In the genomic region with DNA sequence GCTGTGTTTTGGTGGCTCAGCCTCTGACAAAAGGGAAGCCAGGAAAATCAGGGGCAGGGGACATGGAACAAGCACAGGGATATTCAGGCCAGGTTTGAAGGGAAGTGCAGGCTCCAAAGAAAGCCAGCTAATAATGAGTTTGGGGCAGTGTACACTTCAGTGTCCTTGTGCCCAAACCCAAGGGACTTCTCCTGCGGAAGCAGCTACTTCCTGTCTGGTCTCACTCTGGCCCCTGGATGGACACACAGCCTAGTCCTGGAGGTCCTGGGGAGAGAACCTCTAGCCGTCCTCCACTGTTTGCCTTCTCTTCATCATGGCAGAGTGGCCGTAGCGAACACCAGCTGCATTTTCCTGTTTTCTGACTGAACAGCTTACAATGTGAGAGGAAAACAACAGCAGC, we compare ENCODE assay signal across 12 mouse cellular contexts.
DNase-seq lines count a peak whose midpoint lies in the region; ATAC-seq and TF ChIP-seq lines count a peak whose summit lies in the region.
"Had no signal": no experiment of that assay in that cellular context is flagged by ENCODE, and none has a peak within 500 bp of the region (broad histone marks: within the 10 kb centered on the region; RNA-seq: fewer than 3 reads in every experiment).

No protein-coding gene starts in this region.

- no peaks in the 10 kb centered on the region for H3K27me3 ChIP-seq in heart, embryonic 10.5 days (ENCODE audit: insufficient read depth, poor library complexity, severe bottlenecking)
- H3K27me3 ChIP-seq in neural tube, embryonic 15.5 days (replicated peaks) = no peaks in the 10 kb centered on the region
- H3K27me3 ChIP-seq in forebrain, embryonic 12.5 days = no peaks in the 10 kb centered on the region
- H3K27me3 ChIP-seq: forebrain, embryonic 13.5 days; midbrain, embryonic 13.5 days had no signal

- intact Hi-C loops in heart, postnatal 25 days (cut with DNase I) = no loop called here

- H3K4me2 ChIP-seq in neural tube, embryonic 15.5 days = no peak overlapping the region
- no peak overlapping the region for H3K4me2 ChIP-seq in forebrain, embryonic 12.5 days
- H3K4me2 ChIP-seq: forebrain, embryonic 13.5 days; midbrain, embryonic 13.5 days had no signal

- H3K9ac ChIP-seq in neural tube, embryonic 15.5 days (replicated peaks) = no peak overlapping the region
- H3K9ac ChIP-seq in forebrain, embryonic 12.5 days = no peak overlapping the region
- H3K9ac ChIP-seq: forebrain, embryonic 13.5 days; midbrain, embryonic 13.5 days had no signal

- H3K9me3 ChIP-seq in heart, embryonic 10.5 days = no peaks in the 10 kb centered on the region
- H3K9me3 ChIP-seq in neural tube, embryonic 15.5 days (replicated peaks) = no peaks in the 10 kb centered on the region
- H3K9me3 ChIP-seq in forebrain, embryonic 12.5 days = no peaks in the 10 kb centered on the region
- H3K9me3 ChIP-seq: forebrain, embryonic 13.5 days; midbrain, embryonic 13.5 days had no signal

- peak overlapping the region; percentile 69; the same call in 1 of the 2 replicates for H3K27ac ChIP-seq in heart, embryonic 10.5 days
- peak overlapping the region; percentile 46; the same call in 1 of the 2 replicates for H3K27ac ChIP-seq in layer of hippocampus, adult 2 months
- peak overlapping the region; percentile 61; the same call in 1 of the 2 replicates for H3K27ac ChIP-seq in neural tube, embryonic 15.5 days (replicated peaks)
- H3K27ac ChIP-seq in forebrain, embryonic 12.5 days = no peak overlapping the region
- H3K27ac ChIP-seq: forebrain, embryonic 13.5 days; midbrain, embryonic 13.5 days had no signal

- ATAC-seq in neural tube, embryonic 15.5 days (ENCODE audit: low FRiP score) = no peak
- no peak for ATAC-seq in forebrain, embryonic 12.5 days (ENCODE audit: low FRiP score)
- ATAC-seq: forebrain, embryonic 13.5 days; midbrain, embryonic 13.5 days had no signal

- WGBS in heart, embryonic 10.5 days = 52% methylated on average over 4 of the region's 4 CpGs
- 78% methylated on average over 4 of the region's 4 CpGs for WGBS in neural tube, embryonic 15.5 days
- 85% methylated on average over 4 of the region's 4 CpGs for WGBS in forebrain, embryonic 12.5 days

- H3K4me1 ChIP-seq in heart, embryonic 10.5 days = peaks cover 14% of the 10 kb centered on the region
- no peaks in the 10 kb centered on the region for H3K4me1 ChIP-seq in neural tube, embryonic 15.5 days
- no peaks in the 10 kb centered on the region for H3K4me1 ChIP-seq in forebrain, embryonic 12.5 days
- H3K4me1 ChIP-seq: forebrain, embryonic 13.5 days had no signal

- H3K4me3 ChIP-seq in heart, embryonic 10.5 days = no peak overlapping the region
- H3K4me3 ChIP-seq in layer of hippocampus, adult 2 months = no peak overlapping the region
- H3K4me3 ChIP-seq in neural tube, embryonic 15.5 days (replicated peaks) = no peak overlapping the region
- H3K4me3 ChIP-seq in forebrain, embryonic 12.5 days (replicated peaks) = no peak overlapping the region
- H3K4me3 ChIP-seq: forebrain, embryonic 13.5 days; midbrain, embryonic 13.5 days had no signal

- no peak for DNase-seq in heart, embryonic 10.5 days (ENCODE audit: low spot score)
- DNase-seq in heart, postnatal 25 days (ENCODE audit: low spot score) = no peak
- DNase-seq in layer of hippocampus, adult 2 months (ENCODE audit: low spot score in 2 of 2) = no peak
- no peak for DNase-seq in layer of hippocampus, postnatal 25 days (ENCODE audit: extremely low spot score in 1 of 2, low spot score in 1 of 2)
- DNase-seq in neural tube, embryonic 10.5 days (ENCODE audit: extremely low spot score, low spot score) = no peak
- DNase-seq: adrenal gland, adult 2 months; layer of hippocampus, postnatal 36 days; thymus, postnatal 4 days had no signal

- no peaks in the 10 kb centered on the region for H3K36me3 ChIP-seq in heart, embryonic 10.5 days
- H3K36me3 ChIP-seq in neural tube, embryonic 15.5 days = peaks cover 19% of the 10 kb centered on the region
- H3K36me3 ChIP-seq in forebrain, embryonic 12.5 days (replicated peaks) = no peaks in the 10 kb centered on the region

- TF ChIP-seq CTCF in layer of hippocampus, adult 2 months (conservative IDR thresholded peaks at IDR 0.05) = no peak
